Mouse (Mus musculus): ENCODE results near the gene Lrrc1.

DNA sequence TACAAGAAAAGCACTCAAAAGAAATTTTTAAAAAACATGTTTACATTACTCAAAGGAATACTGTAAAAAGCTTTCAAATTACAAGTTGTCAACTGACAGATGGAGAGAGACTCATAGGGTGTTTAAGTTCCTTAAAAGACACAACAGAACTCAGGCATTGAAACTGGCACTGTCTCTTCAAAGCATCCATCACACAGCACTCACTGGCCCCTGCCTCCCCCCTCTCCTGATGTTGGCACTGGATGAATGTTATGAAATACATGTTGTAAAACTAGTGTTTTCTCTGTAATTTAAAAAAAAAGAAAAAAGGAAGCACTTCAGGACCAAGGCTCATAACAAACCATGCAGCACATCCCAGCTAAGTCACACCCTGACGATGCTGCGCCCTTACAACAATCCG, 61.1 kb downstream of the Lrrc1 start:
- TF ChIP-seq POLR2A (IDR thresholded peaks at IDR 0.05; ENCODE audit: low read depth, low read length) (no peak), CTCF (conservative IDR thresholded peaks at IDR 0.05; ENCODE audit: insufficient read depth, insufficient read length, low read depth, low read length) (no peak)

All from kidney, adult 2 months (tissue).